Mouse (Mus musculus) liver, adult 2 months (tissue): ENCODE results near the gene Dntt. TPM values are rescaled to one million over a fixed set of nuclear protein-coding genes. Genes with fewer than 3 reads are reported as not detected.

Experiments
- DNase-seq: peaks from one replicate; pipeline ENCODE4 v3.0.0-alpha.2; 2011; ENCODE audit warnings: low read depth, low spot score; ENCODE audit errors: extremely low read depth
- H3K27ac ChIP-seq: fragments of 200-500 bp; replicated peaks from 2 replicates; pipeline ENCODE4 v1.5.1; 2012; ENCODE audit warnings: low read depth, mild to moderate bottlenecking, control low read depth, inconsistent platforms, low read length; ENCODE audit not compliant: insufficient read depth
- H3K27me3 ChIP-seq: fragments of 200-500 bp; 2 replicates; pipeline ENCODE4 v1.6.1; 2012; ENCODE audit warnings: mild to moderate bottlenecking, moderate library complexity, low read length, inconsistent platforms; ENCODE audit not compliant: control insufficient read depth, insufficient read depth
- H3K36me3 ChIP-seq: fragments of 200-500 bp; 2 replicates; pipeline ENCODE4 v1.6.1; 2012; ENCODE audit warnings: low read length, inconsistent platforms; ENCODE audit not compliant: control insufficient read depth, insufficient read depth
- H3K4me1 ChIP-seq: fragments of 200-500 bp; 2 replicates; pipeline ENCODE4 v1.6.1; 2011; ENCODE audit warnings: low read length; ENCODE audit not compliant: control insufficient read depth, insufficient read depth
- H3K4me3 ChIP-seq: fragments of 200-500 bp; 2 replicates; pipeline ENCODE4 v1.5.1; 2011; ENCODE audit warnings: low read depth, mild to moderate bottlenecking, control low read depth, low read length, moderate library complexity; ENCODE audit not compliant: insufficient read depth
- H3K79me2 ChIP-seq: fragments of 200-500 bp; 2 replicates; pipeline ENCODE4 v1.6.1; 2012; ENCODE audit warnings: inconsistent platforms, mild to moderate bottlenecking, low read length, moderate library complexity; ENCODE audit not compliant: control insufficient read depth, insufficient read depth
- H3K9ac ChIP-seq: fragments of 200-500 bp; 2 replicates; pipeline ENCODE4 v1.6.1; 2012; ENCODE audit warnings: low read depth, mild to moderate bottlenecking, control low read depth, inconsistent platforms, low read length
- CTCF ChIP-seq: fragments of 200-500 bp; IDR thresholded peaks from 2 replicates; pipeline ENCODE4 v1.5.1; 2011; ENCODE audit warnings: low read depth, low read length, control low read depth
- POLR2A ChIP-seq: fragments of 200-500 bp; IDR thresholded peaks from 2 replicates; pipeline ENCODE4 v1.6.1; 2011; ENCODE audit warnings: low read length, control low read depth; ENCODE audit not compliant: insufficient read depth; ENCODE audit errors: extremely low read depth
- WGBS: fragments of 180-500 bp; shearing (Covaris S2); methylation state at CpG from one replicate; pipeline ENCODE4 v1.1.7; 2018; 5-methylcytosine and 5-hydroxymethylcytosine counted together
- polyA plus RNA-seq: library from polyadenylated mRNA; depleted of rRNA; stranded (reverse); fragments of >200 nt; gene quantifications from 2 replicates; pipeline ENCODE4 v1.2.3, GENCODE M21; 2012
- total RNA-seq: library from RNA; depleted of rRNA; stranded (reverse); fragments of >200 nt; gene quantifications from 2 replicates; pipeline ENCODE4 v1.2.3, GENCODE M21; 2014

Dntt gene
- total and polyA plus RNA-seq, 2 experiments = 0.39 to 1.4 TPM

- Histone ChIP-seq H3K36me3 (no peaks in the 10 kb centered on the region), H3K4me3 (no peak overlapping the region), H3K27ac (no peak overlapping the region), H3K9ac (no peak overlapping the region), H3K79me2 (no peaks in the 10 kb centered on the region), H3K4me1 (no peaks in the 10 kb centered on the region), H3K27me3 (no peaks in the 10 kb centered on the region)
- 58% methylated on average over 14 of the region's 14 CpGs for WGBS
- no peak for TF ChIP-seq CTCF
- TF ChIP-seq POLR2A = no peak
- peak; percentile 85 for DNase-seq
Observed at GRCm38 (mm10) chr19:41083646-41084045, 54.6 kb downstream of the Dntt start.

GRCm38 (mm10) chr19:41086289-41086688 lies 57.2 kb downstream of the Dntt start:
- Histone ChIP-seq H3K4me1 (no peaks in the 10 kb centered on the region), H3K36me3 (no peaks in the 10 kb centered on the region), H3K4me3 (no peak overlapping the region), H3K27ac (no peak overlapping the region), H3K27me3 (no peaks in the 10 kb centered on the region), H3K79me2 (no peaks in the 10 kb centered on the region), H3K9ac (no peak overlapping the region)
- WGBS = 86% methylated on average over 6 of the region's 6 CpGs
- DNase-seq = no peak
- TF ChIP-seq POLR2A (no peak), CTCF (no peak)

GRCm38 (mm10) chr19:41086700-41087099 lies 57.6 kb downstream of the Dntt start:
- Histone ChIP-seq H3K4me1 (no peaks in the 10 kb centered on the region), H3K79me2 (no peaks in the 10 kb centered on the region), H3K4me3 (no peak overlapping the region), H3K27me3 (no peaks in the 10 kb centered on the region), H3K27ac (no peak overlapping the region), H3K36me3 (no peaks in the 10 kb centered on the region), H3K9ac (no peak overlapping the region)
- WGBS = 0% methylated on average over 2 of the region's 2 CpGs
- TF ChIP-seq CTCF (peak; percentile 42), POLR2A (no peak)
- peak; percentile 54 for DNase-seq

GRCm38 (mm10) chr19:41087901-41088300 lies 58.8 kb downstream of the Dntt start:
- TF ChIP-seq CTCF = no peak
- no peak for TF ChIP-seq POLR2A
- Histone ChIP-seq H3K79me2 (no peaks in the 10 kb centered on the region), H3K27me3 (0 out of 2 replicates have a peak, but pooled peaks cover 2% of the 10 kb centered on the region)

GRCm38 (mm10) chr19:41088491-41088890 lies 59.4 kb downstream of the Dntt start:
- Histone ChIP-seq H3K9ac (no peak overlapping the region), H3K27ac (no peak overlapping the region), H3K4me1 (no peaks in the 10 kb centered on the region), H3K4me3 (no peak overlapping the region), H3K36me3 (no peaks in the 10 kb centered on the region), H3K27me3 (0 out of 2 replicates have a peak, but pooled peaks cover 2% of the 10 kb centered on the region), H3K79me2 (no peaks in the 10 kb centered on the region)
- TF ChIP-seq POLR2A (no peak), CTCF (no peak)
- WGBS = 50% methylated on average over 18 of the region's 18 CpGs
- no peak for DNase-seq

More at GRCm38 (mm10) chr19:41087901-41088300, 58.8 kb downstream of the Dntt start:
- Histone ChIP-seq H3K27ac (no peak overlapping the region), H3K9ac (no peak overlapping the region), H3K4me1 (no peaks in the 10 kb centered on the region), H3K36me3 (no peaks in the 10 kb centered on the region), H3K4me3 (no peak overlapping the region)
- DNase-seq = no peak
- 71% methylated on average over 4 of the region's 4 CpGs for WGBS

- no peaks in the 10 kb centered on the region for H3K79me2 ChIP-seq
- H3K4me3 ChIP-seq = no peak overlapping the region
- 0 out of 2 replicates have a peak, but pooled peaks cover 2% of the 10 kb centered on the region for H3K27me3 ChIP-seq
- DNase-seq = peak; percentile 55
- H3K9ac ChIP-seq = no peak overlapping the region
- TF ChIP-seq CTCF (peak; percentile 67), POLR2A (no peak)
- no peaks in the 10 kb centered on the region for H3K4me1 ChIP-seq
- 8% methylated on average over 5 of the region's 5 CpGs for WGBS
- H3K36me3 ChIP-seq = no peaks in the 10 kb centered on the region
- H3K27ac ChIP-seq = no peak overlapping the region
Observed at GRCm38 (mm10) chr19:41089833-41090232, 60.8 kb downstream of the Dntt start.
